Mouse (Mus musculus) cerebellum, adult (tissue): ENCODE data around the gene Ctnna3.

ENCODE experiments used
- ATAC-seq: cut with Nextera tagmentation; 2 replicates; pipeline ENCODE4 v1.9.2; 2017; ENCODE audit warnings: mild to moderate bottlenecking, moderate library complexity, mixed read lengths; ENCODE audit not compliant: insufficient number of reproducible peaks, low FRiP score, low TSS enrichment

Gene Ctnna3

GRCm38 (mm10) chr10:63676343-63676742, 246.4 kb downstream of the Ctnna3 start:
- ATAC-seq, result no peak

- ATAC-seq, result no peak
Measured at GRCm38 (mm10) chr10:63689233-63689632, 259.3 kb downstream of the Ctnna3 start.

- no peak for ATAC-seq
Measured at GRCm38 (mm10) chr10:63689651-63690050, 259.8 kb downstream of the Ctnna3 start.

- ATAC-seq, result 0 out of 2 replicates have a peak, but pooled peaks have one; percentile 15
Measured at GRCm38 (mm10) chr10:63692039-63692438, 262.1 kb downstream of the Ctnna3 start.

- ATAC-seq, result no peak
Measured at GRCm38 (mm10) chr10:63710211-63710610, 280.3 kb downstream of the Ctnna3 start.

GRCm38 (mm10) chr10:63712530-63712929, 282.6 kb downstream of the Ctnna3 start:
- ATAC-seq, result no peak

- ATAC-seq, result no peak
Measured at GRCm38 (mm10) chr10:63714151-63714550, 284.3 kb downstream of the Ctnna3 start.

GRCm38 (mm10) chr10:63768871-63769270, 339.0 kb downstream of the Ctnna3 start:
- ATAC-seq, result no peak

- ATAC-seq, result no peak
Measured at GRCm38 (mm10) chr10:63771656-63772055, 341.8 kb downstream of the Ctnna3 start.

GRCm38 (mm10) chr10:63772074-63772473, 342.2 kb downstream of the Ctnna3 start:
- no peak for ATAC-seq

GRCm38 (mm10) chr10:63781948-63782347, 352.1 kb downstream of the Ctnna3 start:
- ATAC-seq, result no peak

GRCm38 (mm10) chr10:63784808-63785535, 355.1 kb downstream of the Ctnna3 start:
- ATAC-seq, result no peak

- ATAC-seq, result no peak
Measured at GRCm38 (mm10) chr10:63786390-63786789, 356.5 kb downstream of the Ctnna3 start.

GRCm38 (mm10) chr10:63803909-63804308, 374.0 kb downstream of the Ctnna3 start:
- no peak for ATAC-seq

GRCm38 (mm10) chr10:63805551-63805950, 375.7 kb downstream of the Ctnna3 start:
- ATAC-seq, result no peak

GRCm38 (mm10) chr10:63806254-63806653, 376.4 kb downstream of the Ctnna3 start:
- ATAC-seq, result no peak

- peak; percentile 52; the same call in 1 of the 2 replicates for ATAC-seq
Measured at GRCm38 (mm10) chr10:63810043-63810617, 380.2 kb downstream of the Ctnna3 start.

- 0 out of 2 replicates have a peak, but pooled peaks have one; percentile 40 for ATAC-seq
Measured at GRCm38 (mm10) chr10:63839011-63839410, 409.1 kb downstream of the Ctnna3 start.

GRCm38 (mm10) chr10:63851946-63852345, 422.0 kb downstream of the Ctnna3 start:
- ATAC-seq, result no peak

GRCm38 (mm10) chr10:63869123-63869522, 439.2 kb downstream of the Ctnna3 start:
- ATAC-seq, result no peak

- peak; percentile 91 for ATAC-seq
Measured at GRCm38 (mm10) chr10:63880462-63880903, 450.6 kb downstream of the Ctnna3 start.
